Mouse (Mus musculus): ENCODE measurements at regions not wholly inside any gene's neighbourhood (a gene's known extent, or its start where the extent isn't known, plus 50 kb on each side); places are given as distances from the start of the nearest gene placed in this dataset.

- Histone ChIP-seq H3K79me2 (ENCODE audit: control insufficient read depth, insufficient read depth, low read length, poor library complexity) (no peaks in the 10 kb centered on the region), H3K4me1 (ENCODE audit: control insufficient read depth in 1 of 2, insufficient read depth in 2 of 2, low read length in 2 of 2) (no peaks in the 10 kb centered on the region), H3K9ac (ENCODE audit: control insufficient read depth, low read depth, low read length, poor library complexity, severe bottlenecking) (no peak overlapping the region), H3K36me3 (ENCODE audit: control insufficient read depth in 1 of 2, insufficient read depth in 2 of 2, low read length in 2 of 2) (no peaks in the 10 kb centered on the region), H3K9me3 (replicated peaks; ENCODE audit: insufficient read depth, low read length) (no peaks in the 10 kb centered on the region), H3K27me3 (ENCODE audit: control insufficient read depth in 1 of 2, insufficient read depth in 2 of 2, low read length in 2 of 2) (no peaks in the 10 kb centered on the region), H3K27ac (ENCODE audit: control insufficient read depth, low read depth, low read length) (no peak overlapping the region), H3K4me3 (ENCODE audit: control insufficient read depth in 1 of 2, insufficient read depth in 1 of 2, low read depth in 2 of 2, low read length in 2 of 2) (no peak overlapping the region)
- TF ChIP-seq ELF1 (IDR thresholded peaks at IDR 0.05; ENCODE audit: low read depth, low read length) (no peak), TCF12 (IDR thresholded peaks at IDR 0.05; ENCODE audit: low read depth, low read length) (no peak), UBTF (IDR thresholded peaks at IDR 0.05; ENCODE audit: borderline replicate concordance, insufficient read depth, low read depth, low read length) (no peak), TBP (IDR thresholded peaks at IDR 0.05; ENCODE audit: low read depth, low read length) (no peak), POLR2A (IDR thresholded peaks at IDR 0.05; ENCODE audit: control insufficient read depth in 1 of 2, insufficient read depth in 1 of 2, low read depth in 1 of 2, low read length in 2 of 2, poor library complexity in 1 of 2) (no peak), MAFK (IDR thresholded peaks at IDR 0.05; ENCODE audit: borderline replicate concordance, low read depth, low read length) (no peak), EP300 (IDR thresholded peaks at IDR 0.05; ENCODE audit: low read depth in 1 of 2, low read length in 2 of 2) (no peak), SIN3A (IDR thresholded peaks at IDR 0.05; ENCODE audit: low read length) (no peak), USF2 (IDR thresholded peaks at IDR 0.05; ENCODE audit: borderline replicate concordance in 1 of 2, insufficient read depth in 1 of 2, low read depth in 1 of 2, low read length in 2 of 2) (no peak), E2F4 (IDR thresholded peaks at IDR 0.05; ENCODE audit: borderline replicate concordance, low read depth, low read length) (no peak), ZC3H11A (IDR thresholded peaks at IDR 0.05; ENCODE audit: low read depth, low read length) (no peak)
- no peak for DNase-seq (ENCODE audit: low read depth, low spot score)
Measured at GRCm38 (mm10) chr8:8477456-8477855, 183.6 kb downstream of the Efnb2 start.

DNA sequence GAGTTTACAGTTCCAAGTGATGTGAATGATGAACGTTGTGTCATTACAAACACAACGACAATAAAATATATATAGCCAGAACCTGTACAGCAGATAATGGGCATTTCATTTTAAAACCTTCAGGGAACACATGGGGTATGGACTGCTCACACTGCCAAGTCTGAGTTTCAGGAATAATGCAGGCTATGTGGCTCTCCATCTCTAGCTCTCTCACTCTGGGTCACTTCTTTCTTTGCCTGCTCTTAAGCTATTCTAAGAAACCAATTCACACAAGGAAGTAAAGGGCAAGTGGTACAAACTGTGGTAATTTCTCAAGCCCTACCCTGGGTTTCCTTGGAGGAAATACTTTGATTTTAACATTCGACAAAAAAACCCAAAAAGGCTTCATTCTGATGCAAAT, 192.5 kb downstream of the Efnb2 start:
- TF ChIP-seq CHD1 (IDR thresholded peaks at IDR 0.05; ENCODE audit: low read depth, low read length), result no peak
- TF ChIP-seq TBP (IDR thresholded peaks at IDR 0.05; ENCODE audit: low read depth, low read length), result no peak
- Histone ChIP-seq H3K36me3 (ENCODE audit: control insufficient read depth in 1 of 2, insufficient read depth in 2 of 2, low read length in 2 of 2) (no peaks in the 10 kb centered on the region), H3K27ac (ENCODE audit: control insufficient read depth, low read depth, low read length) (no peak overlapping the region), H3K4me1 (ENCODE audit: control insufficient read depth in 1 of 2, insufficient read depth in 2 of 2, low read length in 2 of 2) (no peaks in the 10 kb centered on the region), H3K9me3 (replicated peaks; ENCODE audit: insufficient read depth, low read length) (no peaks in the 10 kb centered on the region), H3K27me3 (ENCODE audit: control insufficient read depth in 1 of 2, insufficient read depth in 2 of 2, low read length in 2 of 2) (no peaks in the 10 kb centered on the region), H3K9ac (ENCODE audit: control insufficient read depth, low read depth, low read length, poor library complexity, severe bottlenecking) (no peak overlapping the region), H3K4me3 (ENCODE audit: control insufficient read depth in 1 of 2, insufficient read depth in 1 of 2, low read depth in 2 of 2, low read length in 2 of 2) (no peak overlapping the region), H3K79me2 (ENCODE audit: control insufficient read depth, insufficient read depth, low read length, poor library complexity) (no peaks in the 10 kb centered on the region)
- DNase-seq (ENCODE audit: low read depth, low spot score), result no peak

- Histone ChIP-seq H3K27me3 (ENCODE audit: control insufficient read depth in 1 of 2, insufficient read depth in 2 of 2, low read length in 2 of 2) (no peaks in the 10 kb centered on the region), H3K4me3 (ENCODE audit: control insufficient read depth in 1 of 2, insufficient read depth in 1 of 2, low read depth in 2 of 2, low read length in 2 of 2) (no peak overlapping the region), H3K9me3 (replicated peaks; ENCODE audit: insufficient read depth, low read length) (no peaks in the 10 kb centered on the region), H3K79me2 (ENCODE audit: control insufficient read depth, insufficient read depth, low read length, poor library complexity) (no peaks in the 10 kb centered on the region), H3K36me3 (ENCODE audit: control insufficient read depth in 1 of 2, insufficient read depth in 2 of 2, low read length in 2 of 2) (no peaks in the 10 kb centered on the region), H3K4me1 (ENCODE audit: control insufficient read depth in 1 of 2, insufficient read depth in 2 of 2, low read length in 2 of 2) (no peaks in the 10 kb centered on the region), H3K9ac (ENCODE audit: control insufficient read depth, low read depth, low read length, poor library complexity, severe bottlenecking) (no peak overlapping the region), H3K27ac (ENCODE audit: control insufficient read depth, low read depth, low read length) (no peak overlapping the region)
- no peak for DNase-seq (ENCODE audit: low read depth, low spot score)
- TF ChIP-seq CHD1 (IDR thresholded peaks at IDR 0.05; ENCODE audit: low read depth, low read length) (no peak), SIN3A (IDR thresholded peaks at IDR 0.05; ENCODE audit: low read length) (no peak), CHD2 (IDR thresholded peaks at IDR 0.05; ENCODE audit: low read length) (no peak), MYB (IDR thresholded peaks at IDR 0.05; ENCODE audit: low read depth, low read length) (no peak), POLR2AphosphoS2 (IDR thresholded peaks at IDR 0.05; ENCODE audit: low read length) (no peak), POLR2A (IDR thresholded peaks at IDR 0.05; ENCODE audit: control insufficient read depth in 1 of 2, insufficient read depth in 1 of 2, low read depth in 1 of 2, low read length in 2 of 2, poor library complexity in 1 of 2) (no peak), MAFK (IDR thresholded peaks at IDR 0.05; ENCODE audit: borderline replicate concordance, low read depth, low read length) (no peak)
Measured at GRCm38 (mm10) chr8:8466526-8467244, 194.4 kb downstream of the Efnb2 start.
